Mouse (Mus musculus) hindbrain, embryonic 16.5 days (tissue): ENCODE measurements around the gene Sim1. TPM values are rescaled to one million over a fixed set of nuclear protein-coding genes. Genes with fewer than 3 reads are reported as not detected.
A peak's percentile ranks its signal among the peaks of the same experiment; 100 is the strongest.

Experiments
- ATAC-seq: fragments of 200-750 bp; cut with Nextera tagmentation; 2 replicates; pipeline ENCODE4 v1.8.0; 2017; ENCODE audit warnings: moderate TSS enrichment, moderate library complexity
- H3K27ac ChIP-seq: fragments of 300-500 bp; sonication (generic); 2 replicates; pipeline ENCODE4 v1.5.1; 2014; ENCODE audit warnings: low read depth, mild to moderate bottlenecking, control low read depth, low read length, moderate library complexity
- H3K27me3 ChIP-seq: fragments of 300-500 bp; sonication (generic); replicated peaks from 2 replicates; pipeline ENCODE4 v1.6.1; 2014; ENCODE audit warnings: low read length; ENCODE audit not compliant: control insufficient read depth, insufficient read depth
- H3K36me3 ChIP-seq: fragments of 300-500 bp; sonication (generic); 2 replicates; pipeline ENCODE4 v1.6.1; 2014; ENCODE audit warnings: mild to moderate bottlenecking, low read length, moderate library complexity, mixed read lengths; ENCODE audit not compliant: control insufficient read depth, insufficient read depth
- H3K4me1 ChIP-seq: fragments of 300-500 bp; sonication (generic); 2 replicates; pipeline ENCODE4 v1.6.1; 2014; ENCODE audit warnings: low read depth, low read length; ENCODE audit not compliant: control insufficient read depth, insufficient read depth
- H3K4me2 ChIP-seq: fragments of 300-500 bp; sonication (generic); 2 replicates; pipeline ENCODE4 v1.6.1; 2014; ENCODE audit warnings: mild to moderate bottlenecking, low read length, control low read depth, moderate library complexity
- H3K4me3 ChIP-seq: fragments of 300-500 bp; sonication (generic); 2 replicates; pipeline ENCODE4 v1.5.1; 2014; ENCODE audit warnings: mild to moderate bottlenecking, low read length, control low read depth, moderate library complexity
- H3K9ac ChIP-seq: fragments of 300-500 bp; sonication (generic); 2 replicates; pipeline ENCODE4 v1.6.1; 2014; ENCODE audit warnings: low read depth, mild to moderate bottlenecking, control low read depth, low read length, moderate library complexity
- H3K9me3 ChIP-seq: fragments of 300-500 bp; sonication (generic); 2 replicates; pipeline ENCODE4 v1.6.1; 2014; ENCODE audit warnings: mild to moderate bottlenecking, low read length, moderate library complexity; ENCODE audit not compliant: control insufficient read depth
- WGBS: fragments of 180-500 bp; shearing (Covaris S2); extraction: QIAGEN DNeasy Blood & Tissue Kit; methylation state at CpG from one replicate; pipeline ENCODE4 v1.1.7; 2014; 5-methylcytosine and 5-hydroxymethylcytosine counted together
- polyA plus RNA-seq: library from polyadenylated mRNA; unstranded; fragments of >200 nt; fragmentation: Nextera tagmentation; extraction: Ambion mirVana; gene quantifications from 2 replicates; pipeline ENCODE4 v1.2.1, GENCODE M21; 2015

Sim1 gene
- 0.05 and 0.17 TPM in 2 replicates for polyA plus RNA-seq

DNA sequence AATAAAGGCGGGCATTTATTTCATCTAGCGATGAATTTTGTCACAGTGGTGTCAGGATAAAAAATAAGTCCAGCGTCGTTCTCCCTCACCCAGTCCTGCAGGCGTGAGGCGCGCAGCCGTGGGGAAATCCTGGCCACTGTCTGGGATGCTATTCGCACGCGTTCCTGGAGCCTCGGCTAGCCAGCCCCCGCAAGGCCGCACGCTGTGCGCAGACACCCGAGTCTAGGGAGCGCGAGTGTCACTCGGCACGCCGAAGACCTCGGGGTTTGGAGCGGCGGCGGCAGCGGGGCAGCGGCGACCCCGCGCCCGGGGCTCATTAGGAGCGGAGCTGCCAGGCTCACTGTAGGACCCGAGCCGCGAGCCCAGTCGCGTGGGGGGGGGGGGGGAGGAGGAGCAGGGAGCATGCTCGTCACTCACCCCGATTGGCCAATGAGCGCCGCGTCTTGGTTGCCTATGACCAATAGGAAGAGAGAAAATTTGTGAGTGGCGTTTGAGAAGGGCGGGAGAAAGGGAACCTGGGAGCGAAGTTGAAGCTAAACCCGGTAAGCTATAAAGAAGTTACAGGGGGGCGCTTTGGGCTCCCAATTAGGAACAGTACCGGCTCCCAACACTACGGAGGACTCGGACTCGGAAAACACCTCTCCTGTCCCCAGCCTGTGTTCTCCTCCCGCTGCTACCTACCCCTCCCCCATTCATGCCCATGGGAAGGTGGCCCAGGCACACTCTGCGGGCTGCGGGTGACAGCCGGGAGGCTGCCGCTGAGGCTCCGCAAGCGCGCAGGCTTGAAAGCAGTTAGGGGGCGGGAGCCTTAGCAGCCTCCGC lies at the start of gene Sim1:
Gene Sim1, plus strand, starts transcription at position 585 of the 822 bp plus-strand sequence.
- H3K36me3 ChIP-seq = no peaks in the 10 kb centered on the region
- 0% methylated on average over 57 of the region's 62 CpGs for WGBS
- peaks cover 67% of the 10 kb centered on the region for H3K27me3 ChIP-seq
- peak; percentile 95 for ATAC-seq
- H3K4me3 ChIP-seq = peak within 1 kb of the TSS; percentile 50
- H3K4me2 ChIP-seq = peak within 1 kb of the TSS; percentile 90
- no peak within 1 kb of the TSS for H3K27ac ChIP-seq
- H3K9me3 ChIP-seq = no peaks in the 10 kb centered on the region
- peak within 1 kb of the TSS; percentile 32; the same call in 1 of the 2 replicates for H3K9ac ChIP-seq
- H3K4me1 ChIP-seq = peaks cover 13% of the 10 kb centered on the region

DNA sequence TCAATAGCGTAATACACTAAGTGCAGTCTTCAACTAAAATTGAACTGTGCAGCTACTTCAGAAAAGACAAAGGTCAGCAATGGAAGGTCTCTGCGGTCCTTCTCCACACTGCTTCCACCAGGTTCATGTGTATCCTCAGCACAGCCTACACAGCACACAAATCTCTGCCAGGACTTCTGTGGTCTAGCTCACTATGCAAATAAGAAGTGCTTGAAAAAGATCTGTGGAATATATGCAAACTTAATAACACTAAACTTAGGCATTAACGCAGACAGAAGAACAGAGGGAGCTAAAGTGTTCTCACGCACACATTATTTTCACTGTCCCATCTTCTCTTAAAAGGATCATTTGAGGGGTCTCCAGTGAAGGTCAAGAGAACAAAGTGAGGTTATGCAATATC lies 26.4 kb upstream of the Sim1 start:
- 90% methylated on average over 4 of the region's 4 CpGs for WGBS
- Histone ChIP-seq H3K27me3 (no peaks in the 10 kb centered on the region), H3K4me3 (no peak overlapping the region), H3K27ac (no peak overlapping the region), H3K4me2 (no peak overlapping the region), H3K9ac (no peak overlapping the region), H3K9me3 (no peaks in the 10 kb centered on the region), H3K4me1 (no peaks in the 10 kb centered on the region), H3K36me3 (no peaks in the 10 kb centered on the region)
- no peak for ATAC-seq

DNA sequence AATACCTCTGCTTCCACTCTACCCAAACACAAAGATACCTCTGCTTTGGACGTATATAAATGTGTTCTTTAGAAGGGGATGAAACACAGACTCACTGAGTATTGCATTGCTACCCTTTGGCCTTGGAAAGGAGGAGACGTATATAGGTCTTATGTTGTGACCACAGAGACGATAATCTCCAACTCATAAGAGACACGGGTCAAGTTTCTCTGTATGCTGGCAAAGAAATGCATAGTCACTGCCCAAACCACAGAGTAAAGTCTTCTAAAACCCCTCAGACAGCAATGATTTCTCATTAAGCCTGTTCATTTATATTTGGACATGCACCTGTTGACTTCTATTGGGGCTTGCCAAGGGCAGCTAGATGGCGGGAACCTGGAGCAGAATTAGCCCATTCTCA lies 17.6 kb upstream of the Sim1 start:
- H3K4me3 ChIP-seq = no peak overlapping the region
- no peaks in the 10 kb centered on the region for H3K27me3 ChIP-seq
- ATAC-seq = no peak
- no peaks in the 10 kb centered on the region for H3K4me1 ChIP-seq
- H3K9ac ChIP-seq = no peak overlapping the region
- H3K36me3 ChIP-seq = no peaks in the 10 kb centered on the region
- 90% methylated on average over 5 of the region's 5 CpGs for WGBS
- no peaks in the 10 kb centered on the region for H3K9me3 ChIP-seq
- no peak overlapping the region for H3K4me2 ChIP-seq
- no peak overlapping the region for H3K27ac ChIP-seq

DNA sequence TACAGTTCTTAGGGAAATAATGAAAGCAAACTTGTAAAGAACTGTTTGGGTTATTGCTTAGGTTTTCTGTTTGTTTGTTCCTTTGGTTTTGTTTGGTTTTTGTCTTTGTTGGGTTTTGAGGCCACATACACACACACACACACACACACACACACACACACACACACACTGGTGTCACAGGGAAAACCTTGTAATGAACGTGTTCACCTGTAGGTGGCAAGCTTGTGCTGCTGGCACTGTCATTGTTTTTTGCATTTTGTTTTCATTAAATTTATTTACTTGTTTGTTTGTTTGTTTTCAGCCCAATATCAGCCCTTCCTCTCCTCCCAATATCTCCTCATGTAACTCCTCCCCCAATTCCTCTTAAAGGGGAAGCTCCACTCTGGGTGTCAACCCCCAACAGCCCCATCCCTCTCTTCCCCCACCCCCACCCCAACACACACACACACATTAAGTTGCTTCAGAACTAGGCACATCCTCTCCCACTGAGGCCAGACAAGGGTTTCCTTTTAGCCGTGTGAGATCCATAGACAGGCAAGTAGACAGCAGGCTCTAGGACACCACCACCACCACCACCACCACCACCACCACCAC lies 13.0 kb upstream of the Sim1 start:
- no peak for ATAC-seq
- WGBS = 33% methylated on average over 2 of the region's 2 CpGs
- H3K9ac ChIP-seq = no peak overlapping the region
- H3K4me2 ChIP-seq = no peak overlapping the region
- H3K4me3 ChIP-seq = no peak overlapping the region
- no peak overlapping the region for H3K27ac ChIP-seq
- H3K27me3 ChIP-seq = no peaks in the 10 kb centered on the region
- no peaks in the 10 kb centered on the region for H3K36me3 ChIP-seq
- H3K9me3 ChIP-seq = no peaks in the 10 kb centered on the region
- H3K4me1 ChIP-seq = no peaks in the 10 kb centered on the region

DNA sequence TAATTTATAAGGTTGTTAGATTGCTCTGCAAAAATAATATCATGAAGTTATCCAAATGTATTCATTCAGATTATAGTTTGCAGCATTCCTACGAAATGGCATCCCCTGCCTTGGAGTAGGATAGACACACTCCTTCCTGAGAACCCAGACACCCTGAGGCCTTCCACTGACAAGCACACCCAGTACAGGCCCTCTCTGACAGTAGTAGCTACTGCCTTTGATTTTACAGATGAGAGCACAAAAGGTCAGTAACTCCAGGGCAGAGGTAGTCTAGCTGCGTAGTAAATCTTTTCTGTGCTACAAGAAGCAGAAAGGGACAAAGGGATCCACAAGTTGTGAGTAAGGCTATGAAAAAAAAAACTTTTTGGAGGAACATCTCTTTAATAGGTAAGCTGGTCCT lies 12.2 kb upstream of the Sim1 start:
- H3K4me2 ChIP-seq = no peak overlapping the region
- 78% methylated on average over 2 of the region's 2 CpGs for WGBS
- H3K9ac ChIP-seq = no peak overlapping the region
- H3K27ac ChIP-seq = no peak overlapping the region
- no peaks in the 10 kb centered on the region for H3K9me3 ChIP-seq
- no peaks in the 10 kb centered on the region for H3K27me3 ChIP-seq
- no peaks in the 10 kb centered on the region for H3K36me3 ChIP-seq
- no peak for ATAC-seq
- no peak overlapping the region for H3K4me3 ChIP-seq
- H3K4me1 ChIP-seq = no peaks in the 10 kb centered on the region

DNA sequence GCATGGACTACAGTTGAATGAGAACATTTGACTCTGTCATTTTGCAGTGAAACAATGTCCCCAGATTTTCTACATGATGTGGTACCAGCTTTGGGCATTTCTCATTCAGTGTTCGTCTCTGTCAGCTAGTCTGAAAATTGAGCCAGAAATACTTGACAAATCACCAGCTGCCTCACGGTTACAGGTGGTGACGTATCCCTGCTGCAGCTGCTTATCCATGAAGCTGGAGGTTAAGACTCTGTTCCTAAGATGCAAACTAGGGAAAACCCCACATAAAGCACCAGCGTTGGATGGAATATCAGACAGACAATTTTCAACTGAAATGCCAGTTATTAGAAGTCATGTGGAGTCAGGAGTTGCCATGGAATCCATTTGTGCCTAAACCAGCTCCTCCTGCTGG lies 8.2 kb upstream of the Sim1 start:
- no peak overlapping the region for H3K4me3 ChIP-seq
- H3K9ac ChIP-seq = no peak overlapping the region
- no peak overlapping the region for H3K27ac ChIP-seq
- H3K27me3 ChIP-seq = peaks cover 24% of the 10 kb centered on the region
- WGBS = 59% methylated on average over 4 of the region's 4 CpGs
- H3K36me3 ChIP-seq = no peaks in the 10 kb centered on the region
- no peaks in the 10 kb centered on the region for H3K9me3 ChIP-seq
- no peak overlapping the region for H3K4me2 ChIP-seq
- H3K4me1 ChIP-seq = no peaks in the 10 kb centered on the region
- ATAC-seq = no peak

DNA sequence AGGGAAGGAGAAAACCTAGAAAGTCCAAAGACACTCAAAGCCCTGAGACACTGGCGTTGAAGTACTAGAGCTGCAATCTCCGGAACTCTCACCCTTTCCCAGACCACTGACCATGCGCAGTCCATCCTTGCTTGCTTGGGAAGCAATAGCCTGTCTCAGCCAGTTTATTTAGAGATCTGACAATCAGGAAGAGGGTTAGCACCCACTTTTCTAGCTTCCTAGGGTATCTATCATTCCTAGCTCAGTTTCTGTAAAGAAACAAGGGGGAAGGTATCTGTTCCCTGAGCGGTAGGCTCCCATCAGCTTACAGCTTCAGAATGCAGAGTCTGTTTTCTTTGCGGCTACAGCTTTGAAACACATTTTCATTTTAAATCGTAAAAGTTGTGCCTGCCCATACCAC lies 3.9 kb upstream of the Sim1 start:
- WGBS = 13% methylated on average over 6 of the region's 6 CpGs

DNA sequence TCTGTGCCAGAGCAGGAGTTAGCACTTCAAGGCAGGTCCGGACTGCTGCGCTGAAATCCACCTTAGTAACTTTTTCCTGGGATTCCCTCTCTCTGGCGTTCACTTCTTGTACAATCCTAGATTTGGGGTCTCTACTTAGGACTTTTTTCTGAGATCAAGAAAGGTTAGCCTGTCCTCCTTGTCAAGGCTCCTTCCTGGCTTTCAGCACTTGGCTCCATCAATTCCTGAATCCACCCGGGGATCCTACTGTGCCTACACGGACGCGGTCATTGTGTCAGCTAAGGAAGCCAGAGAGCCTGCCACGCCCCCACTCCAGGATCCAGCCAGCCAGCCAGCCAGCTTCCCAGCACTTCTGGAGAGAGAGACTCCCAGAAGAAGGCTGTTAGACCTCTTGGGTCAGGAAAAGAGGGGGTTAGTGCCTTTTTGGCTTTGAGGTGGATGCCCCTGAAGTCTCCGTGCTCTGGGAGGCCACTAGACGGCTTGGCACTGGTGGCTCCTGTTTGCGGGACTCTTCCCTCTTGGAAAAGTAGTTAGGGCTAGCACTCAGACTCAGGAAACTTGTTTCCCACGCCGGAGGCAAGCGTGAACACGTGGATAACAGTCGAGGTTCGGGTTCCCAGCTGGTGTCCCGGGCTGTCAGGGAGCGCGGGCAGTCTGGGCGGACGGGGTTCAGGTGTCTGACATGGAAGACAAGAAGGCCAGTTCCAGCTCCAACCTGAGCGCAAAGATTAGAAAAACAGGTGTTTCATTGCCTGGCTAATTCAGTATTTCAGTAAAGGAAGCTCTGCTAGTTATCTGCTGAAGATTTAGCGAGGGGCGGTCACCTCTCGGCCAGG lies 2.5 kb upstream of the Sim1 start:
- 1% methylated on average over 26 of the region's 26 CpGs for WGBS
- no peak overlapping the region for H3K4me3 ChIP-seq
- no peak for ATAC-seq
- no peaks in the 10 kb centered on the region for H3K36me3 ChIP-seq
- H3K9ac ChIP-seq = no peak overlapping the region
- peaks cover 62% of the 10 kb centered on the region for H3K27me3 ChIP-seq
- H3K9me3 ChIP-seq = no peaks in the 10 kb centered on the region
- peaks cover 13% of the 10 kb centered on the region for H3K4me1 ChIP-seq
- H3K4me2 ChIP-seq = no peak overlapping the region
- H3K27ac ChIP-seq = no peak overlapping the region

More for the DNA sequence above, 3.9 kb upstream of the Sim1 start:
- H3K4me1 ChIP-seq = peaks cover 13% of the 10 kb centered on the region
- no peaks in the 10 kb centered on the region for H3K9me3 ChIP-seq
- H3K36me3 ChIP-seq = no peaks in the 10 kb centered on the region
- H3K4me3 ChIP-seq = no peak overlapping the region
- ATAC-seq = no peak
- H3K27me3 ChIP-seq = peaks cover 57% of the 10 kb centered on the region
- no peak overlapping the region for H3K9ac ChIP-seq
- no peak overlapping the region for H3K4me2 ChIP-seq
- no peak overlapping the region for H3K27ac ChIP-seq
